Mouse (Mus musculus): ENCODE results near the gene Wwox. TPM values are rescaled to one million over a fixed set of nuclear protein-coding genes. Genes with fewer than 3 reads are reported as not detected.

Gene Wwox
- polyA plus RNA-seq, 1 experiment: 14.9 TPM

- H3K4me3 ChIP-seq (ENCODE audit: control insufficient read depth, low read depth, low read length): no peak overlapping the region
- H3K27me3 ChIP-seq (ENCODE audit: control insufficient read depth, insufficient read depth, low read length): no peaks in the 10 kb centered on the region
- no peak for TF ChIP-seq CTCF (IDR thresholded peaks at IDR 0.05; ENCODE audit: control insufficient read depth, insufficient read depth, insufficient replicate concordance, low read depth, low read length)
- no peak for TF ChIP-seq POLR2A (IDR thresholded peaks at IDR 0.05; ENCODE audit: control insufficient read depth, low read depth, low read length)
- no peak overlapping the region for H3K27ac ChIP-seq (ENCODE audit: control insufficient read depth, insufficient read depth, low read depth, low read length)
- H3K36me3 ChIP-seq (ENCODE audit: control insufficient read depth, insufficient read depth, low read length): no peaks in the 10 kb centered on the region
- no peaks in the 10 kb centered on the region for H3K4me1 ChIP-seq (ENCODE audit: control insufficient read depth, insufficient read depth, low read length)
Observed at GRCm38 (mm10) chr8:114677551-114678127, 238.2 kb downstream of the Wwox start.

- Histone ChIP-seq H3K36me3 (ENCODE audit: control insufficient read depth, insufficient read depth, low read length) (no peaks in the 10 kb centered on the region), H3K27me3 (ENCODE audit: control insufficient read depth, insufficient read depth, low read length) (no peaks in the 10 kb centered on the region), H3K4me3 (ENCODE audit: control insufficient read depth, low read depth, low read length) (no peak overlapping the region), H3K27ac (ENCODE audit: control insufficient read depth, insufficient read depth, low read depth, low read length) (no peak overlapping the region), H3K4me1 (ENCODE audit: control insufficient read depth, insufficient read depth, low read length) (no peaks in the 10 kb centered on the region)
- no peak for TF ChIP-seq POLR2A (IDR thresholded peaks at IDR 0.05; ENCODE audit: control insufficient read depth, low read depth, low read length)
Observed at GRCm38 (mm10) chr8:114679386-114680098, 240.1 kb downstream of the Wwox start.

GRCm38 (mm10) chr8:114681136-114681535 is 241.7 kb downstream of the Wwox start:
- H3K36me3 ChIP-seq (ENCODE audit: control insufficient read depth, insufficient read depth, low read length): no peaks in the 10 kb centered on the region
- H3K4me3 ChIP-seq (ENCODE audit: control insufficient read depth, low read depth, low read length): no peak overlapping the region
- H3K27me3 ChIP-seq (ENCODE audit: control insufficient read depth, insufficient read depth, low read length): no peaks in the 10 kb centered on the region
- TF ChIP-seq CTCF (IDR thresholded peaks at IDR 0.05; ENCODE audit: control insufficient read depth, insufficient read depth, insufficient replicate concordance, low read depth, low read length) (no peak), POLR2A (IDR thresholded peaks at IDR 0.05; ENCODE audit: control insufficient read depth, low read depth, low read length) (no peak)
- H3K27ac ChIP-seq (ENCODE audit: control insufficient read depth, insufficient read depth, low read depth, low read length): no peak overlapping the region
- H3K4me1 ChIP-seq (ENCODE audit: control insufficient read depth, insufficient read depth, low read length): no peaks in the 10 kb centered on the region

GRCm38 (mm10) chr8:114682166-114682565 is 242.7 kb downstream of the Wwox start:
- no peaks in the 10 kb centered on the region for H3K36me3 ChIP-seq (ENCODE audit: control insufficient read depth, insufficient read depth, low read length)
- H3K27ac ChIP-seq (ENCODE audit: control insufficient read depth, insufficient read depth, low read depth, low read length): no peak overlapping the region
- H3K4me1 ChIP-seq (ENCODE audit: control insufficient read depth, insufficient read depth, low read length): no peaks in the 10 kb centered on the region
- no peaks in the 10 kb centered on the region for H3K27me3 ChIP-seq (ENCODE audit: control insufficient read depth, insufficient read depth, low read length)
- TF ChIP-seq POLR2A (IDR thresholded peaks at IDR 0.05; ENCODE audit: control insufficient read depth, low read depth, low read length): no peak
- no peak for TF ChIP-seq CTCF (IDR thresholded peaks at IDR 0.05; ENCODE audit: control insufficient read depth, insufficient read depth, insufficient replicate concordance, low read depth, low read length)
- no peak overlapping the region for H3K4me3 ChIP-seq (ENCODE audit: control insufficient read depth, low read depth, low read length)

- Histone ChIP-seq H3K27ac (ENCODE audit: control insufficient read depth, insufficient read depth, low read depth, low read length) (no peak overlapping the region; the same call in 1 of the 2 replicates), H3K4me1 (ENCODE audit: control insufficient read depth, insufficient read depth, low read length) (no peaks in the 10 kb centered on the region), H3K36me3 (ENCODE audit: control insufficient read depth, insufficient read depth, low read length) (no peaks in the 10 kb centered on the region), H3K4me3 (ENCODE audit: control insufficient read depth, low read depth, low read length) (no peak overlapping the region), H3K27me3 (ENCODE audit: control insufficient read depth, insufficient read depth, low read length) (no peaks in the 10 kb centered on the region)
- TF ChIP-seq POLR2A (IDR thresholded peaks at IDR 0.05; ENCODE audit: control insufficient read depth, low read depth, low read length) (no peak), CTCF (IDR thresholded peaks at IDR 0.05; ENCODE audit: control insufficient read depth, insufficient read depth, insufficient replicate concordance, low read depth, low read length) (no peak)
Observed at GRCm38 (mm10) chr8:114684046-114684702, 244.7 kb downstream of the Wwox start.

- no peaks in the 10 kb centered on the region for H3K27me3 ChIP-seq (ENCODE audit: control insufficient read depth, insufficient read depth, low read length)
- no peaks in the 10 kb centered on the region for H3K4me1 ChIP-seq (ENCODE audit: control insufficient read depth, insufficient read depth, low read length)
- no peak overlapping the region for H3K27ac ChIP-seq (ENCODE audit: control insufficient read depth, insufficient read depth, low read depth, low read length)
- TF ChIP-seq POLR2A (IDR thresholded peaks at IDR 0.05; ENCODE audit: control insufficient read depth, low read depth, low read length) (no peak), CTCF (IDR thresholded peaks at IDR 0.05; ENCODE audit: control insufficient read depth, insufficient read depth, insufficient replicate concordance, low read depth, low read length) (no peak)
- no peak overlapping the region for H3K4me3 ChIP-seq (ENCODE audit: control insufficient read depth, low read depth, low read length)
- H3K36me3 ChIP-seq (ENCODE audit: control insufficient read depth, insufficient read depth, low read length): no peaks in the 10 kb centered on the region
Observed at GRCm38 (mm10) chr8:114686462-114686861, 247.0 kb downstream of the Wwox start.

- TF ChIP-seq POLR2A (IDR thresholded peaks at IDR 0.05; ENCODE audit: control insufficient read depth, low read depth, low read length) (no peak), CTCF (IDR thresholded peaks at IDR 0.05; ENCODE audit: control insufficient read depth, insufficient read depth, insufficient replicate concordance, low read depth, low read length) (no peak)
- Histone ChIP-seq H3K36me3 (ENCODE audit: control insufficient read depth, insufficient read depth, low read length) (no peaks in the 10 kb centered on the region), H3K4me1 (ENCODE audit: control insufficient read depth, insufficient read depth, low read length) (no peaks in the 10 kb centered on the region), H3K27ac (ENCODE audit: control insufficient read depth, insufficient read depth, low read depth, low read length) (no peak overlapping the region), H3K27me3 (ENCODE audit: control insufficient read depth, insufficient read depth, low read length) (no peaks in the 10 kb centered on the region), H3K4me3 (ENCODE audit: control insufficient read depth, low read depth, low read length) (no peak overlapping the region)
Observed at GRCm38 (mm10) chr8:114688732-114689131, 249.3 kb downstream of the Wwox start.
